Mouse (Mus musculus) left cerebral cortex, postnatal 14 days (tissue): ENCODE results near the gene Slco4a1. TPM values are rescaled to one million over a fixed set of nuclear protein-coding genes. Genes with fewer than 3 reads are reported as not detected.

ENCODE experiments used
- DNase-seq, 2 experiments: peaks; one replicate each; pipeline ENCODE4 v3.0.0; 2021 to 2022; ENCODE audit warnings: low spot score in 2 of 2, mixed read lengths in 1 of 2
- intact Hi-C: fragments of 180-260 bp; cut with DNase I; formaldehyde crosslinking; loops from one replicate; pipeline ENCODE4 v1.15.1; 2025
- total RNA-seq, 2 experiments: library from RNA; stranded (reverse); gene quantifications; 2 replicates each; pipeline ENCODE4 v1.2.3; 2021

Gene Slco4a1
- total RNA-seq, 2 experiments from 2014 or later, result 1.6 to 2.1 TPM

- DNase-seq, result peak in 1 of 2 experiments; percentile 54
- intact Hi-C loops, result no loop called here
Measured at GRCm38 (mm10) chr2:180488210-180488751, 32.2 kb downstream of the Slco4a1 start.

DNA sequence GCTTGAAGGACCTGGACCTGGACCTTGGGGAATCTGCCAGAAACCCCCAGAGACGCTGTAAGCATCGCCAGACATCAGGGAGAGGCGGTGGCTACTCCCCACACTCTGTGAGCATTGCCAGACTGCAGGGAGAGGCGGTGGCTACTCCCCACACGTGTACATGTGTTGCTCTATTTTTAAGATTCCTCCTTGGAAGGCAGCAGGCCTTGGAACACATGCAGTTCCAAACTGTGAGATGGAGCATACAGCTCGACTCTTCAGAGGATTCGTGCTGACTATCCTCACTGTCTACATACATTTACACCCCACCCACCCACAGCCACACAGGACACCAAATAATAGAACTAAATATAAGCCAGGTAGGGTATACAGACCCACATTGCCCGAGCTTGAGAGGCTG is 39.9 kb downstream of the Slco4a1 start:
- peak; percentile 68 to 84 for DNase-seq
- intact Hi-C loops, result no loop called here

DNA sequence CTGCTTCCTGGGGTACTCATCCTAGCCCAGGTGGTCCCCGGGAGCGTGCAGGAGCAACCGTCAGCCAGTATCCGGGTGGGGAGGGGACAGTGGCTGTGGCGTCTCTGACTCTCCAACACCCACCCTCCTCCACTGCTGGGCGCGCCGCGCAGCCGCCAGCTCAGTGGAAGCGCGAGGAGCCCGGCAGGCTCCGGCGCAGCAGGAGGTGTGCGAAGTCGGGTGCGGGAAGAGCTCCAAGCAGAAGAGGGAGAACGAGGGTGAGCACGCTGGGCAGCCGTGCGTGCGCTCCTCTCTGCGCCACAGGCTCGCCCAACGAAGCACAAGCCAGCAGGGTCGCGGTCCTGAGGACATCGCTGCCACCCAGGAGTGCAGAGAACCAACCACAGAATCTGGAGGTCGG is 43.7 kb downstream of the Slco4a1 start, which contains the start of gene Ntsr1:
Gene Ntsr1 (plus strand): TSS at position 236 of the 400 bp plus-strand sequence.
- intact Hi-C loops, result no loop called here
- DNase-seq, result peak; percentile 58 to 65

GRCm38 (mm10) chr2:180500726-180501125 is 44.7 kb downstream of the Slco4a1 start:
- intact Hi-C loops, result no loop called here

GRCm38 (mm10) chr2:180501217-180501967 is 45.3 kb downstream of the Slco4a1 start:
- intact Hi-C loops, result no loop called here

More at GRCm38 (mm10) chr2:180500726-180501125, 44.7 kb downstream of the Slco4a1 start:
- no peak for DNase-seq

DNA sequence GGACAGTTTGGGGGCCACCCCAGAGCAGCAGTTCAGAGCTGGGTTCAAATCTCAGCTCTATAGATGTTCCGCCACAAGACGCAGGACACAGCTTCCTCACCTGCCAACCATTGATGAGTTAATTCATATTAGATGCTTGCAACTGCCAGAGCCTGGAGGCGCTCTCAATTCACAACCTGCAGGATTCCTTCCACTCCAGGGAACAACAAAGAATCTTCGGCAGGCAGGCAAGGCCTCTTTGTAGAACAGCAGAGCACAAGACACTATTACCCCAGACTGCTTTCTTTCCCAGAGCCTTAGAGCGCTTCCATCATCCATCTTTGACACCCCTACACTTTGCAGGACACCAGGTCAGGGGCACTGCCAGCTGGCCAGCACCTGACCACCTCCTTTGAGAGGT is 50.2 kb downstream of the Slco4a1 start:
- no peak for DNase-seq
- intact Hi-C loops, result no loop called here

More at GRCm38 (mm10) chr2:180501217-180501967, 45.3 kb downstream of the Slco4a1 start:
- DNase-seq, result peak in 1 of 2 experiments; percentile 32

DNA sequence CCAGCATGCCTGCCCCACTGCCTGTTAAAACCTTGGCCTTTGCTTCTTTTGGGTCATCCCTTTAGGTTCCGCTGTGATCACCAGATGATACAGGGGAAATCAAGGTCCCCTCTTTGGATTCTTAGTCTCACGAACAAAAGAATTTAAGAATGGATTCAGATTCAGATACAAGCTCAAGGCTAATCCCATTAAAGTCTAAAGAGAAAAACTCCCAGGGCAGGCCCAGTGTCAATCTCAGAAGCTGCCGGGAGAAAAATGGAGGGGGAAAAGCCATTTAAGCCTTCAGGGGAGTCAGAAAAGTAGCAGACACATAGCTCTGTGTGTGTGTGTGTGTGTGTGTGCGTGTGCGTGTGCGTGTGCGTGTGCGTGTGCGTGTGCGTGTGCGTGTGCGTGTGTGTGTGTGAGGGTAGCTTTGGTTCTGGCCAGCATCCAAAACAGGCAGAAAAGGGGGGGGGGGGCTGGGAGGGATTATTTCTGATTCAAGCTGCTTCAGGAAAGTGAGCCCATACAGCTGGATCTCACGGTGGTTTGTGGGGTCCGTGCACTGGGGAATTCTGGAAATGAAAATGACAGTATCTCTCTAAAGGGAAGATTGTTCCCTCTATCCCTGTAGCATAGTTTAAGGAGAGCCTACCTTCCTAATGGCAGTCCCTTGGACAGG is 52.5 kb downstream of the Slco4a1 start:
- intact Hi-C loops, result no loop called here
- DNase-seq, result no peak

GRCm38 (mm10) chr2:180510867-180511266 is 54.8 kb downstream of the Slco4a1 start:
- no peak for DNase-seq
- intact Hi-C loops, result no loop called here

DNA sequence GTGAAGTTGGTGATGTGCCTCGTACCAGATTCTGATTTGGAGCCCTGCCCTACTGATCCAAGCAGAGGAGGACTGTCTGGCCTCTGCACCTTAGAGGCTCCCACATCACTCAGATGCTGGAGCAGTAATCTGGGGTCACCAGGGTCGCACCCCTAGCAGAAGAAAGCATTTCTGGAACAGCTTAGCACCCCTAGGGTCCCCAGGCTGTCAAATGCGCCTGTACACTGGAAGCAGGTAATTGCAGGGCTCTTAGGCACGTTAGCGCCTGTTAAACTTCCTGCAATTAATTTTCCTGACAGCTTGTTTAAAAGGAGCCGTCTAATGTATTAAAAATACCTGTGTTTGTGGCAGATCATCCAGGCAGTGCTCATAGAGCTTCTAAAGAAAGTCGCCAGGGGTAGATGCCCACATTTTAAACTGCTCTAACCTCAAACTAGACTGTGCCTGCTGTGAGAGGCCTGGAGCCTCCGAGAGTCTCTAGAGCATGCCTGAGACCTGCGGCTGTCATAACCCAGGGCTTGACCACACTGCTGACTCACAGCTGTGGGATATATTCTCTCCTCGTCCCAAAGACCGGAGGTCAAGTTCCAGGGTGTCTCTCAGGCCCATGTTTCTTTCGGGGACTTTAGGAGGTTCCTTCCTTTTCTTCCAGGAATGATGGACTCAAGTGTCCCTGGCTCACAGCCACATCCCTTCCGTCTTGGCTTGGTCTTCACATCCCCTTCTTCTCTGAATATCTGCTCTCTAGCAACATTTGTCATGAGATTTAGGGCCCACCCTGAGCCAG is 56.0 kb downstream of the Slco4a1 start:
- intact Hi-C loops, result no loop called here
- DNase-seq, result no peak

DNA sequence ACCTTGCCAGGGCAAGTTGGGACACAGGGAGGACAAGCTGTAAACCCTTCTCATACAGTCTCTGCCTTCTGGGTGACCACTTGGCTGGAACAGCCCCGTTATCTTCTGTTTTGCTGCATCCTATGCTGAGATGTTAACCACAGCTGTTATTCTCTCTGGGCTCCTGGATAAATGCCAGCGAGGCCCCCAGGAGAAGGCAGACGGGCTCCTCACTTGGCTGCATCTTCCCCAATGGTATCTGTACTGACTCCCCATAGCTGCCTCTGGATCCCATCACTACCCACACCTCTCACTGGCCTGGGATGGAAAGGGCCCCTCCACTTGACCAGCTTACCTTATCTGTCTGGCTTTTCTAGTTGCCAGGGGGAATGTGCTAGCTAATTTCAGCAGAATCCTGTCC is 57.0 kb downstream of the Slco4a1 start:
- intact Hi-C loops, result no loop called here
- DNase-seq, result no peak

GRCm38 (mm10) chr2:180513835-180514234 is 57.8 kb downstream of the Slco4a1 start:
- intact Hi-C loops, result no loop called here
- DNase-seq, result no peak

DNA sequence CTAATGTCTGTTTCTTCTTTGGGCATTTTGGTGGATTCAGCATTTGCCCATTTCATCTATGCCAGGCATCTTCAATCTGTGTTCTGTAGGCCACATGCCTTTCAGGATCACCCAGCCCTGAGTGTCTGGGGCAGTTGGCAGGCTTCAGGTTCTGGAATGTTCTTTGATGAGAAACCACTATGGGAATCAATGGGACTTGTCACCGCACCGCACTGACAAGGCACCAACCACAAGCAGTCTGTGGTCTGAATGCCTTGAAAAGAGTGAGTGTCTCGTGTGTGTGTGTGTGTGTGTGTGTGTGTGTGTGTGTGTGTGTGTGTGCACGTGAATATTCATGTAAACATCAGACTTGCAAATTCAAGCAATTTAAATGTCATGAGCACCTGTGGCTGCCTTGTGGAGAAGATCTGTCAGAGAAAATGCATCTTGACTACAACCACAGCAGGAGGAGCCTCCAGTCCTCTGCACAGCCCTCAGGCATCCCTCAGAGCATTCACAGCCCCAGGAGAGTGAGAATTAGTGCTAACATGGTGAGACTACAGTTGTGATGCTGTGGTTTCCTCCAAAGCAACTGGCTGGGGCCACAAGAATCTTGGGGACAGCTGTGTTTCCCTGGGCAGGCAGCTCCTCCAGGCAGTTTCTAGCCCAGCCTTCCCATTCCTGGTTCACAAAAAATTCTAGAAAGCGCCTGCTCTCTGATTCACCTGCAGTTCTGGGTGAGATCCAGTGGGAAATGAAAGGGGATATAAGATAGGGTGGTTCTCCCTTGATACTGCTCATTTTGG is 65.6 kb downstream of the Slco4a1 start:
- intact Hi-C loops, result no loop called here
- no peak for DNase-seq

- DNase-seq, result no peak
- intact Hi-C loops, result no loop called here
Measured at GRCm38 (mm10) chr2:180522825-180523224, 66.8 kb downstream of the Slco4a1 start.

Other genes with a start within 250 kb of the Slco4a1 start
- gene Lama5, start 230.4 kb upstream of the Slco4a1 start, total RNA-seq, result 1 to 10 TPM; 8.0 to 9.7 TPM
- gene Rps21, start 198.9 kb upstream of the Slco4a1 start, total RNA-seq, result 100 to 1,000 TPM; 565 to 568 TPM
- gene Cables2, start 182.7 kb upstream of the Slco4a1 start, total RNA-seq, result 10 to 100 TPM; 30.4 to 34.6 TPM
- gene Rbbp8nl, start 166.4 kb upstream of the Slco4a1 start, total RNA-seq, result not detected
- gene Gata5, start 121.5 kb upstream of the Slco4a1 start, total RNA-seq, result not detected
- 10 to 100 TPM; 11.4 to 14.1 TPM for gene Ntsr1, start 43.7 kb downstream of the Slco4a1 start, total RNA-seq
- 10 to 100 TPM; 15.9 to 20.9 TPM for gene Mrgbp, start 125.1 kb downstream of the Slco4a1 start, total RNA-seq
- 10 to 100 TPM; 61.5 to 62.9 TPM for gene Ogfr, start 133.0 kb downstream of the Slco4a1 start, total RNA-seq
- 10 to 100 TPM; 23.2 to 31.7 TPM for gene Col9a3, start 141.5 kb downstream of the Slco4a1 start, total RNA-seq
- gene Tcfl5, start 186.5 kb downstream of the Slco4a1 start, total RNA-seq, result 1 to 10 TPM; 2.5 to 3.3 TPM